Mouse (Mus musculus) ES-CJ7 (cell line): ENCODE results near the gene Cct8l1.

Experiments
- DNase-seq: peaks from one replicate; pipeline ENCODE4 v3.0.0; 2011; ENCODE audit warnings: low read depth, low spot score

Cct8l1 gene

DNA sequence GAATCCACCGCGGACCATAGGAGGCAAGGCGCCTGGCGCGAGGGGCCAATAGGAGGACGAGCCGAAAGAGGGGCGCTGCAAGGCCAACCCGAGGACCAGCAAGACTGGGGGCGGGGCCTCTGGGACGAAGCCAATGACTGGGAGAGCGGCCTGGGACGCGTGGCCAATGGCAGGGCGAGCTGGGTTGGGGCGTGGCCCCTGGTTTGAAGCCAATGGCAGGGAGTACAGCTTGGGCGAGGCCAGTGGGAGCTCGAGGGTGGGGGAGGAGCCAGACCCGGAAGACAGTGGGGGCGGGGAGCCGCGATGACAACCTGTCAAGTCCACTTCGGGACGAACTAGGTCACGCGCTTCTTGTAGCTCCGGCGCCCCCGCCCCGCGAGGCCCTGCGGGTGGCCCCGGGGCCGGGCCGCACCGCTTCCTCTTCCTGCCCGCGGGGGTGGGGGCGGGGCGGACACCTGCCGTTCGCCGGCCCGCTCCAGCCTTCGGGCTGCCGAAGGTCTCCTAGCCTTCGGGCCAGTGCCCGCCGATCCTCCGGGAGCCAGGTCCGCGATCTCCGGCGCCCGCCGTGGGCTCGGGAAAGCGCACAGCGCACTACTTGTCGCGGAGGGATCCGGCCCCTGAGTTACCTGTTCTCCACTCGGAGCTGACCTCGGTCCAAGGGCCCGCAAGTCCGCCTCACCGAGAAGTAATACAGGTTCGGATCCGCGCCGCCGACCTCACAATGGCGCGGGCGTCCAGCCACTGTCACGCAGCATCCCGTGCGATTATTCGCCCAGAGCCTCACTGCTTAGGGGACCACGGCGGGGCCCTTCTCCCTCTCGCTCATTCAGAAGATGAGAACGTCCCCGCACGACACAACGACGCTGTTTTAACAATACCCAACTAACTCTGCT is 13.9 kb downstream of the Cct8l1 start:
- peak; percentile 99 for DNase-seq

DNA sequence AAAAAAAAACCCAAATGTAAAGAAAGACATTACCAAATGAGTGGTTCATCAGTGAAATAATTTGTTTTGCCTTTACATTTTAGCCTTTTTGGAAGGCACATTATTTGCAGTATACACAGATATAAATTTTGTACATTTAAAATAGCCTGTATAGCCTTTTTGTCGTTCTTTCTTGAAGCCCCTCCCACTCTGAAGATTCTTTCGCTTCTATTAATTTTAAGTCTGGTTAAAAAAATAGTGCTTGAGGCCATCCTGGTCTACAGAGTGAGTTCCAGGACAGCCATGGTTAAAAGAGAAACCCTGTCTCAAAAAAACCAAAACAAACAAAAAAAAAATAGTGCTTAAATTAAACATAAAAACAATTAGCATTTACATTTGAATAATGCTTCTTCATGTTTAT is 14.8 kb downstream of the Cct8l1 start:
- DNase-seq, result no peak

DNA sequence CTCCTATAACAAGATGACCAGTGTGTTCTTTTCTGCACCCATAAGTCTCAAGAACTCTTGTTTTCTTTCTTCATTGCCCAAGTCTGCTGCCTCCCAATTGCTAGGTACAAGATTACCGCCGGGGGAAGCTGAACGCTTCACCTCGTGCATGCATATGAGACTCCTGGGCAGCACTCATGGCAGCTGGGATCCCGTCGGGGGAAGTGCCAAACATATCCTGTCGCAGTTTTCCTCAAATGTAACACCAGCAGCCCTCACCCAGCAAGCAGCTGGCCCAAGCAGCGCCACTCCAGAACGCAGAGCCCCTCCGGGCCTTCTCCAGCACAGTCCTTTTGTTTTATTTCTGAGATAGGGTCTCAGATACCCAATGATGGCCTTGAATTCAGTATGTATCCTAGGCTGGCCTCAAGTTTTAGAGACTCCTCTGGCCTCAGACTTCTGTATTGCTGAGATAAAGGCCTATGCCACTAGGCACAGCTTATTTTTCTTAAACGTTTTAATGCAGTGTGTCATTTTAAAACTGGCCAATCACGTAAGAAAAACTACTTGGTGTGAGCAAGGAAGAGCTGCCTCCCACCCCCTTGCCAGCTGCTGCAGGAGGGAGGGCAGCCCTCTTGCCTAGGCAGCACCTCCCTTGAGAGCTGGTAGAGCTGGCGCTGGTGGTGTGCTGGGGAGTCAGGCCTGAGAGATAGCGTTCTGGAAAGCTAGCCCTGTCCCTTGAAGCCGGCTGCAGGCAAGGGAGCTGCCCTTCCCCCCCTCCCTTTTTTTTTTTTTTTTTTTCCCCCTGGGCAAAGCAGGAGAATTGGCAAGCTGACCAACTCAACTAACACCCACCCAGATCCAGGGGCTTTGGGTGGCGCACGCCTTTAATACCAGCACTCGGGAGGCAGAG is 16.6 kb downstream of the Cct8l1 start:
- DNase-seq, result peak; percentile 67

DNA sequence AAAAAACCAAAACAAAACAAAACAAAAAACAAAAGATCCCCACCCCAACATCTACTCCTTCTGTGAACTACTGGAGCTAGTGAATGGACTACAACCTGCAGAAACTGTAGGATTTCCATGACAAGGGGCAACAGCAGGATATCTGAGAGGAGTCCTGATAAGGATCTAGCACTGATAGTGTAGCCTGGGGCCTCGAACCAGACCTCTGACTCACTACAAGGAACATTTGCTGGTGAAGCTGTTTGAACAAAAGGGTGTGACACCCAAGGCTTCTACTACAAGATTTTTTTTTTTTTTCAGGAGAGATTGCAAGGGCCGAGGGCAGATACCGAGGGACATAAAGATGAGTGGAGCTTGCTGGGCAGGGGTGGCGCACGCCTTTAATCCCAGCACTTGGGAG is 17.4 kb downstream of the Cct8l1 start:
- DNase-seq, result peak; percentile 99

DNA sequence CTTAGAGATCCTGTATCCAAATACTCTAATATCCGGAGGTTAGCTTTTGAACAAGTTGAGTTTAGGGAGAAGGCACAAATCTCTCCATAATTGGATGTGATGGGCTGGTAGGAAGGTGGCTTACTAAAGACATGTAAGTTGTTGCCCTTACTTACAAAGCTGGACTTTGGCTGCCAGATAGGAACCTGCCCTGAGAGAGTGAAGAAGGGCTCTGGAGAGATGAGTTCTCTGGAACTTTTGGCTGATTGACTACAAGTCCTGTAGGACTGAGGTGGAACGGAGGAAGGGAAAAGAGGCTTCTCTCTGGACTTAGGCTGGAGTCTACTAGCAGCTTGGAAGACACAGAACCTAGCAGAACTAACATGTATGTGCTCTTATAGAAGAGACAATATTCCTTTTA is 19.7 kb downstream of the Cct8l1 start:
- DNase-seq, result no peak

DNA sequence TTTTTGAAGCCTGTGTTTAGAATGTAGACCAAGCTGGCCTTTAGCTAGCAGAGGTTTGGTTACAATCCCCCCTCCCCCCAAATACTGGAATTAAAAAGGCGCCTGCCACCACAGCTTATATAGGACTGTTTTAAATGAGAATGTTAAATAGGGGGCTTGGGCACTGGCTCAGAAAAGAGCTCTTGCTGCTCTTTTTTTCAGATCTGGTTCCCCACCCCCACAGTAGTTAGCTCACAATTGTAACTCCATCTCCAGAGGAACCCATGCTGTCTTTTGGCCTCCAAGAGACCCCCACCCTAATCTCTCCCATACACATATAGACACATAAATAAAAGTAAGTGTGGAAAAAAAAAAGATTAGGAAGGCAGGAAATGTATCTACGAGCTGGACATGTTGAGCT is 20.6 kb downstream of the Cct8l1 start:
- DNase-seq, result peak; percentile 76

DNA sequence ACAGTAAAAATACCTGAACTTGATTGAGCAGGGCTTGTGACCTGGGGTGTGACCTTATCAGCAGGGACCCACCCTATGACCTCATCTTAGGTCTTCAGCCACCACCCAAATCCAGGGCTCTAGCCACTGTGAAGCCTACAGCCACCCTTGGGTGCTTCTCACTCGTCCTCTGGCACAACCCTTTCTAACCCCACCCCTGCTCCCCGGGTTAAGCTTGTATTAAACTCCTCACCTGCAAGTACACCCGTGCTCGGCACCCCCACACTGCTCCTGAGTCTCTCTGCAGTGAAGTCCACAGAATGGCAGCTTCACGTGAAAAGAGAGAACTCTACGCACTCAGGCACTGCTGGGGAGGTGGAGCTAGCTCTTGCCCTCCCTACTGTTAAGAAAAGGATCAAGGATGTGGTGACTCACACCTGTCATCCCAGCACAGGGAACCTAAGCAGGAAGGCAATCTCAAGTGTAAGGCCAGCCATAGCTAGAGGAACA is 21.1 kb downstream of the Cct8l1 start:
- DNase-seq, result peak; percentile 80

DNA sequence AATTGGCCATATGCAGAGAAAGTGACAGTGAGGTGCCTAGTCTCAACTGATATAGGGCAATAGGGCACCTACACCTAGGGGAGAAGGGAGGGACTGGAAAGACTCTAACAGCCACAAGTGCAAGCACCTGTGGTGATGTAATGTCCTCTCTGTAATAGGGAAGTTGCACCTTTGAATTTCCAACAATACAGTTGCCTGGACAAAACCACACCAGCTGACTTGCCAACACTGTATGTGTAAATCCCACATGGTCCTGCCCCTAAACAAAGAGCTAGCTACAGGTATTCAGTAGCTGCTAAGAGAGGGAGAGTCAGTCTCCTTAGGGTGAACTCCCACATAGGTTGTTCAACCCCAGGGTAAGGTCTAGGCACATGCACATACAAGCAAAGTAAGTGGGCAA is 24.5 kb downstream of the Cct8l1 start:
- DNase-seq, result no peak

DNA sequence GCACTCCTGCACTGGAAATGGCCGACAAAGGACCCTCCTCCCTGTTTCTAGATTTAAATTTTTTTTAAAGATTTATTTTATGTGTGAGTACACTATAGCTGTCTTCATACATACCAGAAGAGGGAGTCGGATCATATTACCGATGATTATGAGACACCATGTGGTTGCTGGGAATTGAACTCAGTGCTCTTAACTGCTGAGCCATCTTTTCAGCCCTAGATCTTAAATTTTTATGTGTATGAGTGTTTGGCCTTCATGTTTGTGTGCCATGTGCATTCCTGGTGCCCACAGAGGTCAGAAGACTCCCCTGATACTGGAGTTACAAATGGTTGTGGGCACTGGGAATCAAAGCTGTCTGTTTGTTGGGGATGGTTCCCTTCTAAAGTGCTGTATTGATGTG is 25.1 kb downstream of the Cct8l1 start:
- DNase-seq, result no peak

DNA sequence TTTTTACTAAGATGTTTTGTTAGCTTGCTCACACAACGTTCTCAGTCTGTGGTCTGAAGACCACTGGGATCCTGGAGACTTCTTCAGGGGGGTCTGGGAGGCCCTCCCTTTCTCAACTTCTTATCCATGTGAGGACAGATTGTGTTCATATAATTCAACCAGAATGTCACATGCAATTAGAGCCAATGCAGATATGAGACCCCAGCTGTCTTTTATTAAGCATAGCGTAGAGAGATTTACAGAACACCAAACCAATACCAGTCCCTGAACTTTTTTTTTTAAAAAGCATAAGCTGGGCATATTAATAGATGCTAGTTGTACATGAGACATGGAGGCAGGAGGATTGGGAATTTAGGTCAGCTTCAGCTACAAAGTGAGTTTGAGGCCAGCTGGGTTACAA is 25.8 kb downstream of the Cct8l1 start:
- no peak for DNase-seq

DNA sequence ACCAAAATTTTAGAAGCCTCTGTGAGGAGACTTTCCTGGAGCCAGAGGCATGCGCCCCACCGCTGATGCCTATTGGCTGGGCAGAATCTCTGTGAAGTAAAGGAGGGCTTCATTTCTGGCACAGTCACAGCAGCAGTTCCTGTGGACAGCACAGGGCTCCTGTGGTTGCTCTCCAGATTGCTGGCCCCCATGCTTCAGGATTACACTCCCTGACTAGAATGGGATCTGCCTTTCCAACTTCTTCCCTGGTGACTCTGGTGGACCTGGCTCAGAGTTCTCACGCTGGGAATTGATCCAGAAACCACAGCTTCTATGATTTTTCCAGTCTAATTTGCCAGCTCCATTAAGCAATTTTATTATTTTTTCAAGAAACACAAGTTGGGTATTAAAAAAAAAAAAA is 28.2 kb downstream of the Cct8l1 start:
- no peak for DNase-seq

DNA sequence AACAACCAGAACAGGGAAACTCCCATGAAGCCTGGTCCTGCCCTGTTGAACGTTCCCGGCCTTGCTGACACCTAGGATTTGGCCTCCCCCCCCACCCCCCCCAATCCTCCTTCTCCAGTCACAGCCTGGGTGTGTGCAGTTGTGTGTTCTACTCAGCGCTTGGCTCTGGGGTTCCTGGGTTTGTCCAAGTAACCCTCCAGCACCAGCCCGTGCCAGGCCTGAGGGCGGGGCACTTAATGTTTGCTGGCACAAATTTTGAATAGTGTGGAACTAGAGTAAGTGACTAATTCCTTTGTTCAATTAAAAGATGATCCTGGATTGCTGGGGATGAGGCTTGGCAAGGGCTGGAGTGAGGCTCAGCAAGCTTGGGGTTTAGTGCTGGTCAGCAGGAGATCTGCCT is 28.7 kb downstream of the Cct8l1 start:
- DNase-seq, result no peak

DNA sequence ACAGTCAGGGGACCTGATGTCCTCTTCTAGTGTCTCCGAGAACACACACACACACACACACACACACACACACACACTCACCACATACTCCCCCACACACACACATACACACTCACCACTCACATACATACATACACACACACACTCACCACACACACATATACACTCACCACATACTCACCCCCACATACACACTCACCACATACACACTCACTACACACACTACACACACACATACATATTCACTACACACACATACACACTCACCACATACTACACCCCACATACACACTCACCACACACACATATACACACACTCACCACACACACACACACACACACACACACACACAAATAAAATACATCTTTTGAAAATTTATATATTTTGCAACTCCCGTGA is 31.0 kb downstream of the Cct8l1 start:
- DNase-seq, result no peak

DNA sequence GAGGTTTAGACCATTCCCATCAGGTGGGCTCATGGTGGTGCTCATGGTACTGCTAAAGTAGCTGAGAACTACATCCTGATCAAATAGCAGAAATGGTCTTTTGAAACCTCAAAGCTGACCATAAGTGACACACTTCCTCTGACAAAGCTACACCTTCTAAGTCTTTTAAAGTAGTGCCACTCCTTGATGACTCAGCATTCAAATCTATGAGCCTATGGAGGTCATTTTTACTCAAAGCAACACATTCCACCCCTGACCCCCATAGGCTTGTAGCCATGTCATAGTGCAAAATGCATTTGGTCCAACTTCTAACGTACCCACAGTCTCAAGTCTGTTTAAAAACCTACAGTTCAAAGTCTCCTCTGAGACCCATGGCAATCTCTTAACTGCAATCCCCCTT is 35.0 kb downstream of the Cct8l1 start:
- DNase-seq, result no peak

DNA sequence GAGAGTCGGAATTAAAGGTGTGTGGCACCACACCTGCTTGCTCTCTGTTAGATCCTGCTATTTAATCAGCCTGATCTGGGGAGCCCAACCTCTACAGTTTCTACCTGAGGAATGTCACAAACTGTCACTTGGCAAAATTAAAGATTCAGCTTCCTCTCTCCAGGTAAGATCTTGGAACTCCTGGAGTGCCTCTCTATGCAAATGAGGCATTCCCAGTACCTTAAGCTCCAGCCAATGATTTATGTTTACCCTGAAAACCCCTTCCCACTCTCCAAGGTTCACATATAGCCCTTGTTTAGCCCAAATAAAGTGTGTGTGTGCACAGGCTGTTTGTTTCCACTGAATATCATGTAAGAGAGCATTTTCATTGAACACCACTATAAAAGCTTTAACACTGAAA is 38.3 kb downstream of the Cct8l1 start:
- peak; percentile 59 for DNase-seq

DNA sequence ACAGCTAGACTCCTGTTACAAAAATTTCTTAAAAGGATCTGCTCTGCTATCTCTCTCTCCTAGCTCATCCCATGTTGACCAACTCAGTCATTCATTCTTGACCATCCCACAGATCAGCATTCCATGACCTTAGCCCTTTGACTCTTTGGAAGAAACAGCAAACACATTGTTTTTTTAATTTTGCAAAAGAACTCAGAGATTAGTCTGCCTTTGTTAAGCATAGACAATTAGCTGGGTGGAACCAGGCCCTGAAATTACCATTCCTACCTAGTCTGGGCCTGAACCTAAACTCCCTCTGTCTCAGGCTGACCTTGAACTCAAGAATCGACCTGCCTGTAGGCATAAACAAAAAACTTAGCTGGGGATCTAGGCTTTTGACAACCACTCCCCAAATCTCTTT is 38.8 kb downstream of the Cct8l1 start:
- DNase-seq, result peak; percentile 98

DNA sequence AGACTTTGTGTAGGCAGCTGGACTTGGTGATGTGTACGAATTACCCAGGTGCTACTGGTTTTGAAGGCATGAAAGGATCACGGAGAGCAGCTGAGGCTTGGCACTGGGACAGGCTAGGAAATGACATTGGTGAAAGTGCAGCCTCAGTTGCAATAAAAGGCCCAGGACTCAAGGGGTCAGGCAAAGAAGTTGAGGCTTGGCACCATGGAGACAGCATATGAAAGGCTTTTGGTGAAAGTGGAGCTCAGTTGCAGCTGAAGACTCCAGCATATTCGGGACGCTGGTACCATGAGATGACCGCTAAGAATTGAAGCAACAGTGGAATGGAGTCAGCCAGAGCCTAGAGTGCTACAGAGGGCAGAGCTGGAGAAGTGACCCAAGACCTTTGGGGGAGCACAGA is 39.8 kb downstream of the Cct8l1 start:
- DNase-seq, result peak; percentile 58

DNA sequence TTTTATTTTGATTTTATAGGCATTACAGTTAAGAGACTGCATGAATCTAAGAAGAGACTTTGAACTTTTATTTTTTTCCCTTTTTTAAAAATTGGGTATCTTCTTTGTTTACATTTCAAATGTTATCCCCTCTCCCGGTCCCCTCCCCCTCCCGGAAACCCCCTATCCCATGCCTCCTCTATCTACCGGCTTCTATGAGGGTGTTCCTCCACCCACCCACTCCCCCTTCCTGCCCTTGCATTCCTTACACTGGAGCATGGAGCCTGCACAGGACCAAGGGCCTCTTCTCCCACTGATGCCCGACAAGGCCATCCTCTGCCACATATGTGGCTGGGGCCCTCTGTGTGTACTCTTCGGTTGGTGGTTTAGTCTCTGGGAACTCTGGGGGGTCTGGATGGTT is 40.5 kb downstream of the Cct8l1 start:
- DNase-seq, result peak; percentile 75
